Mouse (Mus musculus): ENCODE measurements at regions not wholly inside any gene's neighbourhood (a gene's known extent, or its start where the extent isn't known, plus 50 kb on each side); places are given as distances from the start of the nearest gene placed in this dataset.
"Not testable (repeated sequence)": the region's sequence is repeated elsewhere in the genome, so short reads cannot be mapped to it uniquely, and the experiment has no call there.

GRCm38 (mm10) chr7:60622271-60623249 lies 482.5 kb upstream of the Snrpn start:
- peak; percentile 39 for DNase-seq

GRCm38 (mm10) chr7:60617070-60617674 lies 477.2 kb upstream of the Snrpn start:
- DNase-seq = not testable (repeated sequence)

Measured in right cerebral cortex, postnatal 25 days (tissue).